Mouse (Mus musculus) brain, embryonic 14.5 days (tissue): ENCODE data around the gene Ndufb10. TPM values are rescaled to one million over a fixed set of nuclear protein-coding genes. Genes with fewer than 3 reads are reported as not detected.

Source experiments
- DNase-seq: peaks from one replicate; pipeline ENCODE4 v3.0.0-alpha.2; 2011; ENCODE audit warnings: low read depth
- CTCF ChIP-seq: fragments of 200-500 bp; IDR thresholded peaks from 2 replicates; pipeline ENCODE4 v1.5.1; 2012; ENCODE audit warnings: inconsistent platforms, mild to moderate bottlenecking, moderate library complexity, borderline replicate concordance; ENCODE audit not compliant: insufficient read depth, insufficient read length; ENCODE audit errors: extremely low read depth
- POLR2A ChIP-seq: fragments of 200-500 bp; IDR thresholded peaks from 2 replicates; pipeline ENCODE4 v1.6.1; 2012; ENCODE audit warnings: mild to moderate bottlenecking, inconsistent platforms, borderline replicate concordance; ENCODE audit not compliant: poor library complexity, insufficient read depth, insufficient read length, severe bottlenecking; ENCODE audit errors: extremely low read depth
- polyA plus RNA-seq: library from polyadenylated mRNA; depleted of rRNA; stranded (reverse); fragments of >200 nt; gene quantifications from 2 replicates; pipeline ENCODE4 v1.2.3, GENCODE M21; 2012

Gene Ndufb10
- polyA plus RNA-seq, 1 experiment = 245 TPM

GRCm38 (mm10) chr17:24745526-24746497 is 21.5 kb upstream of the Ndufb10 start:
- TF ChIP-seq CTCF (peak; percentile 87), POLR2A (no peak)
- peak; percentile 95 for DNase-seq

GRCm38 (mm10) chr17:24744381-24744780 is 20.1 kb upstream of the Ndufb10 start:
- no peak for DNase-seq
- no peak for TF ChIP-seq CTCF
- no peak for TF ChIP-seq POLR2A

- no peak for TF ChIP-seq CTCF
- TF ChIP-seq POLR2A = no peak
- DNase-seq = no peak
Observed at GRCm38 (mm10) chr17:24743896-24744295, 19.6 kb upstream of the Ndufb10 start.

GRCm38 (mm10) chr17:24742307-24742706 is 18.0 kb upstream of the Ndufb10 start:
- no peak for TF ChIP-seq POLR2A
- TF ChIP-seq CTCF = no peak
- DNase-seq = no peak

- no peak for TF ChIP-seq CTCF
- no peak for TF ChIP-seq POLR2A
Observed at GRCm38 (mm10) chr17:24739926-24740325, 15.6 kb upstream of the Ndufb10 start.

GRCm38 (mm10) chr17:24738238-24738637 is 14.0 kb upstream of the Ndufb10 start:
- TF ChIP-seq POLR2A = no peak
- TF ChIP-seq CTCF = no peak
- DNase-seq = no peak

More at GRCm38 (mm10) chr17:24739926-24740325, 15.6 kb upstream of the Ndufb10 start:
- DNase-seq = no peak

- TF ChIP-seq CTCF (no peak), POLR2A (no peak)
- DNase-seq = no peak
Observed at GRCm38 (mm10) chr17:24737135-24737810, 13.0 kb upstream of the Ndufb10 start.

- peak; percentile 98 for DNase-seq
- TF ChIP-seq POLR2A (peak; percentile 25; the same call in 1 of the 2 replicates), CTCF (no peak)
Observed at GRCm38 (mm10) chr17:24736330-24737051, 12.2 kb upstream of the Ndufb10 start, which contains the start of gene Msrb1. Msrb1 (plus strand) TSS chr17:24736642.

- TF ChIP-seq POLR2A = no peak
- no peak for TF ChIP-seq CTCF
- no peak for DNase-seq
Observed at GRCm38 (mm10) chr17:24735446-24735845, 11.2 kb upstream of the Ndufb10 start.

GRCm38 (mm10) chr17:24734513-24734912 is 10.2 kb upstream of the Ndufb10 start:
- TF ChIP-seq POLR2A = no peak
- TF ChIP-seq CTCF = no peak
- DNase-seq = no peak
